Mouse (Mus musculus): ENCODE measurements around the gene Myo18a.
A peak's percentile ranks its signal among the peaks of the same experiment; 100 is the strongest.

Gene Myo18a

GRCm38 (mm10) chr11:77874685-77875231, 111.7 kb downstream of the Myo18a start:
- no peak for DNase-seq

GRCm38 (mm10) chr11:77875269-77875668, 112.2 kb downstream of the Myo18a start:
- no peak for DNase-seq

- peak; percentile 48 for DNase-seq
Observed at GRCm38 (mm10) chr11:77875847-77876759, 113.1 kb downstream of the Myo18a start.

DNA sequence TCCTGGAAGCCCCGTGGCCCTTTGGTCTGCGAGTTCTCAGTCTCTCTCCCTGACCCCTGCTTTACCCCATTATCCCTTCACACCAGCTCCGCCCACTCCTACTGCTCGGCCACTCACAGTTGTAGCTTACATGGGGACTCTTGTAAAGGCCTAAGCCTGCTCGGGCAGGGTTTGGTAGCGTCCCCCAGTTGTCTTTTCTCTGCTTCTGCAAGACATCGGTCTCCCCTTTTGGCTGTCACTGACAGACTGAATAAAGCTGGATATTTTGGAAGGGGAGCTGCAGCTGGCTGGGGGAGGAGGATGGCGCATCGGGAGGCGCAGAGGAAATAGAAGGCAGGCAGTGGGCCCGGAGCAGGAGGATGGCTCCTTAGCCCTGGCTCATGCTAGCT, 113.7 kb downstream of the Myo18a start:
- peak; percentile 22 for DNase-seq

GRCm38 (mm10) chr11:77884524-77885245, 121.6 kb downstream of the Myo18a start:
- DNase-seq = no peak

- DNase-seq = no peak
Observed at GRCm38 (mm10) chr11:77885246-77885575, 122.2 kb downstream of the Myo18a start.

DNA sequence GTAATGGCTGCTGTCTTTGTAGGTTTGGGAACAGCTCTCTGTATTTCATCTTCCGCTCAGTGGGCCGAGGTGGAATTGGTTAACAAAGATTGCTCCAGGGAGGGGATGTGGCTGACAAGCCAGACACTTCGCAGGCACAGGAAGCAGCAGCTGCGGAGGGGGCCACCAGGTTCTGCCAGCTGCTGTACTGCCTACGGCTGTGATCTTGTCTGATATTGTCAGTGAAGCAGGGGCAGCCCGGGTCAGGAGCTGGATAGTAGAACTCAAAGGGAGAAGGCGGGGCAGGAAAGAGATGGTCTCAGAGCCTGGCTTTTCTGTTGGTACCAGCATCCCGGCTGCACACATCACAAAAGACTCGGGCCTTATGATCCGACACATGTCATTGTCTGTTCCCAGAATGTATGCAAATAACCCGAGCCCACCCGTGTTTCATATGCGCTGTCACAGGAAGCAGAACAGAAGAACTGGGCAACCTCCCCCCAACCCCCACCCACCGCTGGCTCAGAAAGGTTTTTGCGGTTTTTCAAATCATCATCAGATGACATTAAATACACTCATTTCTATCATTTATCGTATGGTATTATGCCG, 124.4 kb downstream of the Myo18a start:
- peak; percentile 89 for DNase-seq

GRCm38 (mm10) chr11:77888846-77889245, 125.8 kb downstream of the Myo18a start:
- DNase-seq = no peak

- no peak for DNase-seq
Observed at GRCm38 (mm10) chr11:77889484-77889883, 126.4 kb downstream of the Myo18a start.

DNA sequence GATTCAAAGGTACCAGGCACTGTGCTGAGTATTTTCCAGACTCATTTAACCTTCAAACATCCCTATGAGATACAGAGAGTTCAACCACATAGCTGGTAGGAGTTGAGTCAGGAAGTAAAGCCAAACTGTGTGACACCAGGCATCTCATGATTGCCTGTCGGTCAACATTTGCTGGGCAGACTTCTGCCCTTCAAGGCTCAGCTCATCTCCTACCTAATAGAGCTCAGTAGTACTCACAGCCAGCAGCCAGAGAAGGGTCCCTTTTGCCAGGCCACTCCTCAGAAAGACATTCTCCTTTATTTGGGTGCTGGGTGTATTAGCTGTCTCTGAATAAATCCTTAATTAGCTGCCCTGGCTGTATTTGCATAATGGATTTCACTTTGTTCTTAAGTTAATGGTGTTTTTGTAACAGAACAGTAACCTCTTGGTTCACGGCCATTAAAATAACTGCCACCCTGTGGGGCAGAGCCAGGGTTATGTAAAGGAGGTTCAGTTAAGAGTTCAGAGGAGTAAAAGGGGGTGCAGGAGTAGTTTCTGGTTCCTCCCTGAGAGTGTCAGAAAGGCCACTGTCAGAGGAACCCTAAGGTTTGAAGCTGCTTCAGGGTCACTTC, 127.7 kb downstream of the Myo18a start:
- no peak for DNase-seq

GRCm38 (mm10) chr11:77892883-77893282, 129.8 kb downstream of the Myo18a start:
- no peak for DNase-seq

- DNase-seq = no peak
Observed at GRCm38 (mm10) chr11:77893283-77893682, 130.2 kb downstream of the Myo18a start.

DNA sequence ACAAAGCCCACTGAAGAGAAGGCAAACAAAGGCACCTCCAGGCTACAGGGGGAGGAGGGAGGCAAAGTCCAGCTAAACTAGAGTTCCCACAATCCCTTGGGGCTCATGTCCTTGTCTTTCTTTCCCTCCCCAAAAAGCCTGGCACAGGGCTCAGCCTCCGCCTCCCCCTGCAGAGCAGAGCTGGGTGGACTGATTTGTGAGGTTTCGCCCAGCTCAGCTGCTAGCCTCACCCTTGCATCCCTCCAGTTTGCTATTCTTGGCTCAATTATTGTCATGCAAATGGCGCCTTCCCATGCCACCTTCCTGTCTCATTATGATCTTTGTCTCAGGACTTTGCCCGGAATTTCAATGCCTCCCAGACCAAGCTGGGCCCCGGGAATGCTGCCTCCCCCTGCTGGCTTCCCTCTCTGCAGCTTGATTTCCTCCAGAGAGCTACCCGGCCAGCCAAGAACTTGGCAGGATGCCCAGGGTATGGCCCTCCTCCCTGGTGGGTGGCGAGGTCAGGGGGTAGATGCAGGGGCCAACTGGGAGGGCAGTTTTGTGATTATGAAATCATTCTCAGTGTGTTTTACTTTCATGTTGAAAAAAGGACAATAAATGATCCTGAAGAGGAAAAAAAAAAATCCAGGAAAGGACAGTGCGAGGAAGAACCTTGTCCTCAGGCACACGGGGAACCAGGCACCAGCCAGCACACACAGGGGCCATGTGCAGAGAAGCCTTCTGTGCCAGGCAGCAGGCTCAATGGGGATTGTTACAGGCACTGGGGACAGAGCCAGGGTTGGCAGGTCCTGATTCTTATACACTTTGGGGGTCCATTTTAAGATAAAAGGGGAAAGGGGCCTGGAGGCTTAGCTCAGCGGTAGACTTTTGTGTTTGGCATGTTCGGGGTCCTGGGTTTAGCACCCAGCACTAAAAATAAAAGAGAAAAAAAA, 131.0 kb downstream of the Myo18a start, which contains the start of gene Pipox:
Gene Pipox, minus strand, starts transcription at position 310 of the 932 bp plus-strand sequence.
- peak; percentile 24 for DNase-seq

- no peak for DNase-seq
Observed at GRCm38 (mm10) chr11:77894967-77895366, 131.9 kb downstream of the Myo18a start.

DNA sequence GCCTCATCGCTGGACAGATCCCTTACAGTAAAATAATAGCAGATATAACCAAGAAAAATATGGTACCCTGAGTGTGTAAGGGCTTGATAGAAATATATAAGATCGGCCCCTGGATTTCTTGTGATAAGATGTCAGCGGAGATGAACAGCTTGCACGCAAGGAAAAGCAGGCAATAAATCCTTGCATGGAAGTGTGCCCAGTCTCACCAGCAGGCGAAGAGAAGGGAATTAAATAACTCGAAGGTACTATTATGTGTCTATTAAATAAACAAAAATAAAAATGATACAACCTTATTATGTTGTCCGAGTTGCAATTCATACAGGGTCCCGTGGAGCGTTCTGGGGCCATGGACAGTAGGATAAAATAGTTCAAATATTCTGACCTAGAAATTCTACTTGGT, 133.0 kb downstream of the Myo18a start:
- no peak for DNase-seq

GRCm38 (mm10) chr11:77896480-77896819, 133.4 kb downstream of the Myo18a start:
- no peak for DNase-seq

DNA sequence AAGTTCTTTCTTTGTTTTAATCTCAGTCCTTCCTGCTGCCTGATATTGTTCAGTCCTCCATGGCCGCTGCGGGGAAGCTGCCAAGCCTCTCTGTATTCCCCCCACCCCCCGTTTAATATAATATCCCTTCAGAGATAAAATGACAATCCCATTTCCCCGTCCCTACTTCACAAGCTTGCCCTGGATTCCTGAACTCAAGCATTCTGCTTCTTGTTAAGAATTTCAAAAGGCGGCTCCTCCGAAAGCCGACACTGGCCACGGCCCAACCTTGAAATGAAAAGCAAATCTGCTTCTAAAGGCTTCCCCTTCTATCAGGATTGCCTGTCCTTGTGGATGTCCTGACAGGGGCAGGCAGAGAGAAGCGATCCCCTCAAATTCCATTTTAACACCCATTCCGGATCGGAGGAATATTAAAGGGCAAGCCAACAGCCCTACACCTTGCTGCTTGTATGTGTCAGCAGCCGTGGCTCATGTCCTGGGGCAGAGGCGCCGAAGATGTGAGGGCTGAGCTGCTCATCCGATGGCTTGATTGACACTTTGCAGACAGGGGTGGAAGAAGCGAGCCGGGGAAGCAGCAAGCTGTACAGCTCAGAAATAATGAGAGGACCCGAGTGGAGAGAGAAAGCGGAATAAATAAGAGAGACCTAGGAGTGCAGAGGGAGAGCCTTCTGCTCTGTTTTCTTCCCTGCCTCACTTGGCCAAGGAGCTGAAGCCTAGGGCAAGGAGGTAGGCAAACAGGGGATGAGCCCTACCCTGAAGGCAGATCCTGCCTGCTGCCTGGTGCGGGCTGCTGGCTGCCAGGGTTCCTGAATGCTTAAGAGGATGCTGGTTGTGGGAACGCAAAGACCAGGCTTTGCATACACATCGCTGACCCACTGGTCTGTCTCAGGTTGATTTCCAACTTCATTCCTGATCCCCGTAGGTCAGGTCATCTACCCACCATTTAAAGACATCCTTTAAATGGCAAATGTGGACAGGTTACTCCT, 134.1 kb downstream of the Myo18a start:
- DNase-seq = no peak

DNA sequence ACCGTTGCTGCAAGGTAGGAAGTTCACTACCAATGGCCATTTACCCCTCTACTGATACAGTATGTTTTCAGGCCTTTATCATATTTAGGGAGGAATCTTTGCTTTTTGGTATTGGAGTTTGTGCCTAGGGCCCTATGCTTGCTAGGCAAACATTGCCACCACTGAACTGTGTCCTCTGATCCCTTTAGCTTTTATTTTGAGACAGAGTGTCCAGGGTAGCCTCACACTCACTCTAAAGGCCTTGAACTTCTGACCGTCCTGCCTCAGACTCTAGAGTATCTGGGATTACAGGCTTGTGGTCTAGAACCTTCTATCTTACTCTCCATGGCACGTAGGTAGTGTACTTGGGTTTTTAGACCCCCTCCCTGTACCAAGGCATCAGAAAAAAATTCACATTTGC, 137.1 kb downstream of the Myo18a start:
- no peak for DNase-seq

DNA sequence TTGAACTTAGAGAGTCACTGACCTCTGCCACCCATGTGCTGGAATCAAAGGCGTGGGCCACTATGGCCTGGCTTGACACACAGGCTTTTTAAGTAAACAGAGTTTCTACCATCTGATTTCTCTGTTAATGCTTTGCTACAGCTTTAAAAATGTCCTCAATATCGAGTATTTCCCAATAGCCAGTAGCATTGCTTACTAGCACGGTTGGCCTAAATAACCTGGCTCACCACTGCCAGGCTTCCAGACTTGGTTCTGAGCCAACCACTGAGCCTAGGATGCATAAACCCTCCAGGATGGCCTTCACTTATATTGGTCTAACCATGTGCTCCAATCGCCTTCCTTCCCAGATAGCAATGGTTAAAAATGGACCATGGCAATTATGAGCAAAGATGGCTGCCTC, 137.7 kb downstream of the Myo18a start:
- no peak for DNase-seq

DNA sequence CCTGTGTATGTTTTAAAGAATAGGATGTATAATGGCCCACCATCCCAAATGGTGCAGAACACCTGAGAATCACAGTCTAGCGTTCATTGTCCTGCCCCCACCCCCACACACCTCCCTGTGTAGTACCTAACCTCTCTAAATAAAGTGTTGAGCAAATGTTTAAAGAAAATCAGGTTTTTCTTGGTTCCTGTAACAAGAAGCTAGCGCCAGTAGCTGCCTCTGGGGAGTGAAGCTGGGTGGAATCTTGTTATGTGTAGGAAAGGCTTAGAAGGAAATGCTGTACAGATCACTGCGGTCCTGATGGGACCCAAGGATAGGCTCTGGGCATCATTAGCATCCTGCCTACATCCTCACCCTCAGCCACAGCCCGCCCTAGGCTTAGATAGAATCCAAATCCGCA, 138.3 kb downstream of the Myo18a start:
- DNase-seq = no peak

Data from thymus, postnatal 25 days (tissue).